Mouse (Mus musculus): Measurements from ENCODE around the gene Trim16. TPM values are rescaled to one million over a fixed set of nuclear protein-coding genes. Genes with fewer than 3 reads are reported as not detected.

The Trim16 gene
- polyA plus RNA-seq, 1 experiment = 0.61 TPM

DNA sequence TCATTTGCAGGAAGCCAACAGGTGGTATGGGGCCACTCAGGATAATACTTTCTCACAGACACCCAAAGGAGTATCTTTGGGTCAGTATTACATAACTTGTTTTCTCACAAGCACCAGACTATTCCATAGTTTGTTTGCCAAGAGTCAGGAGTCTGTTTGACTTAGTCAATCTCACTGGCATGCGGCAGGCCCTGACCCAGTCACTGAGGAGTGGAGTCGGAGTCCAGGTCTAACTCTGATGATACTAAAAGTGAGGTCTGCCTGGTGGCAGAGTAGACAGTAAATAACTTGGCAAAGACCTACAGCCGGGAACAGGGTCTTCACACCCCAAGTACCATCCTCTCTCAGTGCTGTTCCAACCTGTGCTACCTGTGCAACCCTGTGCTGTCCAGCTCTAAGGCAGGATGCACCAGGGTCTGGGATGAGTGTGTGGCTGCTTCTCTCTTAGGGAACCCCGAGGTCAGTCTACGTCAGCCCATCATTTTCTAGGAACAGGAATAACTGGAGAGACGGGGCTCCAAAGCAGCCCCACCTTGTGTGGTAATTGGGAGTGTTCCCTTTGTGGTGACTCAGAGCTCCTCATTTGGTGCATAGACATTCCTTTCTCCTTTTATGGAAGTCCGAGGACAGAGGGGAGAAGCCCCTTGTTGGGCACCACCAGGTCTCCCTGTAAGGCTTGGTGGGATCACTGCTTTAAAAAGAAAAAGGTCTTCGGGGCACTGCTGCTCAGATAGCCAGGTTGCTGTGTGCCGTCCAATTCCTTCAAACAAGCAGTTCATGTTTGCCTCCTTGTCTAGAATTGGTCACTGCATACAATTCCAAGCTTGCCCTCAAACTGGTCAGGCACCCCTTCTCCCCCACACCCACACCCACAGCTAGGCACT lies 5.4 kb downstream of the Trim16 start:
- Histone ChIP-seq H3K36me3 (ENCODE audit: control insufficient read depth, insufficient read depth, low read length, poor library complexity, severe bottlenecking) (no peaks in the 10 kb centered on the region), H3K27ac (ENCODE audit: insufficient read depth, low read length) (no peak overlapping the region), H3K27me3 (ENCODE audit: control insufficient read depth, insufficient read depth, low read length, poor library complexity, severe bottlenecking) (no peaks in the 10 kb centered on the region), H3K4me3 (ENCODE audit: low read depth, low read length) (no peak overlapping the region), H3K9me3 (replicated peaks; ENCODE audit: control insufficient read depth, insufficient read depth, low read length, poor library complexity, severe bottlenecking) (no peaks in the 10 kb centered on the region), H3K4me1 (ENCODE audit: control insufficient read depth, insufficient read depth, low read length) (no peaks in the 10 kb centered on the region), H3K9ac (ENCODE audit: low read depth, poor library complexity, severe bottlenecking) (no peak overlapping the region)
- TF ChIP-seq POLR2A (IDR thresholded peaks at IDR 0.05; ENCODE audit: insufficient read depth, low read length) (no peak), EP300 (IDR thresholded peaks at IDR 0.05; ENCODE audit: insufficient read depth, low read depth, low read length) (no peak), CTCF (IDR thresholded peaks at IDR 0.05; ENCODE audit: low read depth, low read length) (no peak)

DNA sequence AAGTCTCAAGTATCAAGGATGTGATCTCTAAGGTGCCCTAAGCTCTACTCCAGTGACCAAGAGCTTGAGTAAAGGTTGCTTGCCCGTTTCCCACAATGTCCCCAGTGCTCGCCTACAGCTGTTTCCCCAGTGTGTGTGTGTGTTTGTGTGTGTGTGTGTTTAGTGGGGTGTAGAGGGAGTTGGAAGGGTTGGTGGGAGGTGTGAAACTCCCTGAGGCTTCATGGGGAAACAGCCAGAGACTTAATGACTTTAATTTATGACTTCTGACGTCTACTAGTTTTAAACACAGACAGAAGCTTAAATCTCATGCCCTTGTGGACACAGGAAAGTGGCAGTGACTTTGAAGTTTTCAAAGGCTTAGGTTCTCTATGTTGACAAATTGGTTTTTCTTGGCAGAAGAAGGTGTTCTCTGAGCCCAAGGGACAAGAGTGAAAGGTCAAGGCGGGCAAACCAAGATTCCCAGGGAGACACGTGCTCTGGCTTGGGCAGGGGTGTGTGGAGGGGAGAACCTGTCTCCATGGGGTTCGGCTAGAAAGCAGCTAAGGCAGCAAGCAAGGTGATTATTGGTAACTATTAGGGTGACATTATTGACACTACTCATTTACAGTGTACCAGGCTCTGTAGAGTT lies 6.2 kb downstream of the Trim16 start:
- Histone ChIP-seq H3K4me1 (ENCODE audit: control insufficient read depth, insufficient read depth, low read length) (no peaks in the 10 kb centered on the region), H3K27ac (ENCODE audit: insufficient read depth, low read length) (no peak overlapping the region), H3K36me3 (ENCODE audit: control insufficient read depth, insufficient read depth, low read length, poor library complexity, severe bottlenecking) (no peaks in the 10 kb centered on the region), H3K4me3 (ENCODE audit: low read depth, low read length) (no peak overlapping the region), H3K9me3 (replicated peaks; ENCODE audit: control insufficient read depth, insufficient read depth, low read length, poor library complexity, severe bottlenecking) (no peaks in the 10 kb centered on the region), H3K9ac (ENCODE audit: low read depth, poor library complexity, severe bottlenecking) (no peak overlapping the region), H3K27me3 (ENCODE audit: control insufficient read depth, insufficient read depth, low read length, poor library complexity, severe bottlenecking) (no peaks in the 10 kb centered on the region)
- TF ChIP-seq POLR2A (IDR thresholded peaks at IDR 0.05; ENCODE audit: insufficient read depth, low read length) (no peak), EP300 (IDR thresholded peaks at IDR 0.05; ENCODE audit: insufficient read depth, low read depth, low read length) (no peak), CTCF (IDR thresholded peaks at IDR 0.05; ENCODE audit: low read depth, low read length) (no peak)

DNA sequence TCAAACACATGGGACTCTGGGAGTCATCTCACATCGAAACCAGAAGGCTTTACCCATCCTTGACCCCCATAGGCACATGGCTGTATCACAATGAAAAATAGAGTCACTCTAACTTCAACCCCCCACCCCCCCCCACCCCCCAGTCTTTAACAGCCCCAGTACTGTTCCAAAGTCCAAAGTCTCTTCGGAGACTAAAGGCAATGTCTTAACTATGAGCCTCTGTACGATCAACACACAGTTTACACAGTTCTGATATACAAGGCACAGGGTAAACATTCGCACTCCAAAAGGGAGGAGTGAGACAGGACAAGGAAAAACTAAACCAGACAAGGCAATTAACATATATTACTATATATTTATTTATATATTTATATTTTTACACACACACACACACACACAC lies 7.1 kb downstream of the Trim16 start:
- H3K27ac ChIP-seq (ENCODE audit: insufficient read depth, low read length) = no peak overlapping the region
- H3K9me3 ChIP-seq (replicated peaks; ENCODE audit: control insufficient read depth, insufficient read depth, low read length, poor library complexity, severe bottlenecking) = no peaks in the 10 kb centered on the region
- no peaks in the 10 kb centered on the region for H3K36me3 ChIP-seq (ENCODE audit: control insufficient read depth, insufficient read depth, low read length, poor library complexity, severe bottlenecking)
- no peaks in the 10 kb centered on the region for H3K4me1 ChIP-seq (ENCODE audit: control insufficient read depth, insufficient read depth, low read length)
- no peak overlapping the region for H3K9ac ChIP-seq (ENCODE audit: low read depth, poor library complexity, severe bottlenecking)
- H3K4me3 ChIP-seq (ENCODE audit: low read depth, low read length) = no peak overlapping the region
- TF ChIP-seq CTCF (IDR thresholded peaks at IDR 0.05; ENCODE audit: low read depth, low read length) (no peak), EP300 (IDR thresholded peaks at IDR 0.05; ENCODE audit: insufficient read depth, low read depth, low read length) (no peak), POLR2A (IDR thresholded peaks at IDR 0.05; ENCODE audit: insufficient read depth, low read length) (no peak)
- no peaks in the 10 kb centered on the region for H3K27me3 ChIP-seq (ENCODE audit: control insufficient read depth, insufficient read depth, low read length, poor library complexity, severe bottlenecking)

DNA sequence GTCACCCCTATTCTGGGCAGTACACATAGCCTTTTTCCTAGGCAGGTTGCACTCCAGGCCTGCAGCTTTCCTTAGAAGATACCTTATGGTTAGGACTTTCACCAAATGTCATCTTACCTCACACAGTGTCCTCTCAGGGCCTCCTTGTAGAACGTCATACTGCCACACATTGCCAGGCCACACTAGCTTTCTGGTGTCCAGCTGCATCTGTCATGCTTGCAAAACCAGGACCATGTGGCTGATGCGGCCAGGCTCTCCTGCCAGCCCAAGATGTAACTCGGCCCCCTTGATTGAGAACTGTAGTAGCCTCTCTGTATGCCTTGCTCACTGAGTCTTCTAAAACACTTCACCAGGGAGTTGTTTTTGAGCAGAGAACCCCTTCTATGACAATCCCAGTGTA lies 7.9 kb downstream of the Trim16 start:
- Histone ChIP-seq H3K9ac (ENCODE audit: low read depth, poor library complexity, severe bottlenecking) (no peak overlapping the region), H3K9me3 (replicated peaks; ENCODE audit: control insufficient read depth, insufficient read depth, low read length, poor library complexity, severe bottlenecking) (no peaks in the 10 kb centered on the region), H3K27ac (ENCODE audit: insufficient read depth, low read length) (no peak overlapping the region), H3K4me3 (ENCODE audit: low read depth, low read length) (no peak overlapping the region), H3K36me3 (ENCODE audit: control insufficient read depth, insufficient read depth, low read length, poor library complexity, severe bottlenecking) (no peaks in the 10 kb centered on the region), H3K4me1 (ENCODE audit: control insufficient read depth, insufficient read depth, low read length) (no peaks in the 10 kb centered on the region), H3K27me3 (ENCODE audit: control insufficient read depth, insufficient read depth, low read length, poor library complexity, severe bottlenecking) (no peaks in the 10 kb centered on the region)
- no peak for TF ChIP-seq EP300 (IDR thresholded peaks at IDR 0.05; ENCODE audit: insufficient read depth, low read depth, low read length)
- TF ChIP-seq CTCF (IDR thresholded peaks at IDR 0.05; ENCODE audit: low read depth, low read length) = no peak
- no peak for TF ChIP-seq POLR2A (IDR thresholded peaks at IDR 0.05; ENCODE audit: insufficient read depth, low read length)

DNA sequence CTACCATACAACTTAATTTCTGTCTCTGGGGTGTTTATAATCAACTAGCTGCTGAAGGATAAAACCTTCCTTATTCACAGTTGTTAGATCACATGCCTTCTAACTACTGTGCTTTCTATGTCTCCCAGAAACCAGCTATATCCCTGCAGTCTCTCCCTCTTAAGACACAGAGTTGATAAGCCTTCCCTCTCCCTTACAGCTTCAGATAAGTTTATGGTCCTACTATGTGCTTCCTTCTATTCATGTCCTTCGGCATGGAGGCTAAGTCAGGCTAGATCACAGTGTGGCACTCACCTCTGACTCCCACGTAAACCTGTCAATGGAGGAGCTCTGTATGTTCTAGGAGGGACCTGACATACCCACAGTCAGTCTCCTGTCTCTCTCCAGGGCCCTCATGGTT lies 10.4 kb downstream of the Trim16 start:
- Histone ChIP-seq H3K9me3 (replicated peaks; ENCODE audit: control insufficient read depth, insufficient read depth, low read length, poor library complexity, severe bottlenecking) (no peaks in the 10 kb centered on the region), H3K27ac (ENCODE audit: insufficient read depth, low read length) (no peak overlapping the region), H3K4me1 (ENCODE audit: control insufficient read depth, insufficient read depth, low read length) (no peaks in the 10 kb centered on the region), H3K9ac (ENCODE audit: low read depth, poor library complexity, severe bottlenecking) (no peak overlapping the region), H3K36me3 (ENCODE audit: control insufficient read depth, insufficient read depth, low read length, poor library complexity, severe bottlenecking) (no peaks in the 10 kb centered on the region), H3K27me3 (ENCODE audit: control insufficient read depth, insufficient read depth, low read length, poor library complexity, severe bottlenecking) (no peaks in the 10 kb centered on the region), H3K4me3 (ENCODE audit: low read depth, low read length) (no peak overlapping the region)
- TF ChIP-seq POLR2A (IDR thresholded peaks at IDR 0.05; ENCODE audit: insufficient read depth, low read length) (no peak), EP300 (IDR thresholded peaks at IDR 0.05; ENCODE audit: insufficient read depth, low read depth, low read length) (no peak), CTCF (IDR thresholded peaks at IDR 0.05; ENCODE audit: low read depth, low read length) (no peak)

DNA sequence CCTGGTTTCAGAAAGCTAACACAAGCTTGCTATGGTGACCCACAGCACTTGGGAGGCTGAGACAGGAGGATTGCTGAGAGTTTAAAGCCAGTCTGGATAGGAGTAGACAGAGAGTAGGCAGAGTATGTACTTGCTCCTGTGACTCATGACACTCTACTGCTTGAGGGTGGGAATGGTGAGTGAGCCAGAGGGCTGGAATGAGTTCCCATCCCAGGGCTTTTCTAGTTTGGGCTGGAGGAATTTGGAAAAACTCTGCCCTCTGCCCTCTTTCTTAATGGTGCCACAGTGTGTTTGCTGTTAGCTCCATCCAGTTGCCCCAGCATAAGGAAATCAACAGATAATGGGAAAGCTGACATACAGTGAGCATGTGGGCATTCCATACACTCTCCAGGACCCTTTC lies 11.9 kb downstream of the Trim16 start:
- Histone ChIP-seq H3K27me3 (ENCODE audit: control insufficient read depth, insufficient read depth, low read length, poor library complexity, severe bottlenecking) (no peaks in the 10 kb centered on the region), H3K4me1 (ENCODE audit: control insufficient read depth, insufficient read depth, low read length) (no peaks in the 10 kb centered on the region), H3K9me3 (replicated peaks; ENCODE audit: control insufficient read depth, insufficient read depth, low read length, poor library complexity, severe bottlenecking) (no peaks in the 10 kb centered on the region), H3K27ac (ENCODE audit: insufficient read depth, low read length) (no peak overlapping the region), H3K36me3 (ENCODE audit: control insufficient read depth, insufficient read depth, low read length, poor library complexity, severe bottlenecking) (no peaks in the 10 kb centered on the region), H3K4me3 (ENCODE audit: low read depth, low read length) (no peak overlapping the region), H3K9ac (ENCODE audit: low read depth, poor library complexity, severe bottlenecking) (no peak overlapping the region)
- TF ChIP-seq EP300 (IDR thresholded peaks at IDR 0.05; ENCODE audit: insufficient read depth, low read depth, low read length) (no peak), POLR2A (IDR thresholded peaks at IDR 0.05; ENCODE audit: insufficient read depth, low read length) (no peak), CTCF (IDR thresholded peaks at IDR 0.05; ENCODE audit: low read depth, low read length) (no peak)

Data from ES-Bruce4 (cell line).